Mouse (Mus musculus): ENCODE measurements at regions not wholly inside any gene's neighbourhood (a gene's known extent, or its start where the extent isn't known, plus 50 kb on each side); places are given as distances from the start of the nearest gene placed in this dataset.

DNA sequence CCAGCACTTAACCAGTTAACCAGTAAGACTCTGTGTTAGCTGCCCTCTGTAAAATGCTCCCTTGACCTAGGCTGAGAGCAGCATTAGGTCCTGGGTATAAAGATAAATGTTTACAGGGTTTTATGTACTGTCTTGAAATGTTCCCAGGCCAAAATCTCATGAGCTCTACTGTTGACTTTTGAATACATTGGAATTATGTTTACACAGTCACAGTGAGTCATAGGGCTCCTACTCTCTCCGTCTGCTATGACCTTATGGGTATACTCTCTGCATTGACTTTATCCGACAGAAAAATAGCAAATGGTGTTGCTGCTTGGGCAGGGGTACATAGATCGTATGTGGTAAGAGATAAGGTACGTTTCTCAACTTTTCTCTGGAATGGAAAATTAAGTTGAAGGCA, 596.8 kb upstream of the Zeb2 start:
- Histone ChIP-seq H3K36me3 (replicated peaks) (no peaks in the 10 kb centered on the region), H3K9me3 (no peaks in the 10 kb centered on the region), H3K27ac (replicated peaks) (no peak overlapping the region), H3K27me3 (replicated peaks; ENCODE audit: low read depth, poor library complexity, severe bottlenecking) (no peaks in the 10 kb centered on the region), H3K4me1 (no peaks in the 10 kb centered on the region), H3K4me3 (no peak overlapping the region)
- 89% methylated on average over 4 of the region's 4 CpGs for WGBS
- no peak for DNase-seq (ENCODE audit: low spot score)

DNA sequence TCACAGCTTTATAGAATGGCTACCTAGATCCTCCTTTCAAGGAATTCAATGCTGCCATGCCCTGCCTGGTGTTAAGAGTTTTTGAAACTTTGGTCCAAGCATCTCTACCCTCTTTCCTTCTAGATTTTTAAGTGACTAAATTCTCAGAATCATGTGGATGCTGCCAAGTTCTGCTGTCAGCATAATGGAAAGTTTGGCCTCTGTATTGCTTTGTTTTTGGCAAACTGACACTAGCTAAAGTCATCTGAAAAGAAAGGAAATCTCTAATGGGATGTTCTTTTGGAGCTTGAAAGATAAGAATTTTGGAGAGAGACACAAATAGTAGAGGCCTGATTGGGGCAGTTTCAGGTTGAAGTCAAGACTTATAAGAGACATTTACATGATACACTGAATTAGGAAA, 589.8 kb upstream of the Zeb2 start:
- H3K27me3 ChIP-seq (replicated peaks; ENCODE audit: low read depth, poor library complexity, severe bottlenecking) = no peaks in the 10 kb centered on the region
- no peak overlapping the region for H3K27ac ChIP-seq (replicated peaks)
- no peaks in the 10 kb centered on the region for H3K9me3 ChIP-seq
- H3K36me3 ChIP-seq (replicated peaks) = no peaks in the 10 kb centered on the region
- H3K4me3 ChIP-seq = no peak overlapping the region
- no peak for DNase-seq (ENCODE audit: low spot score)
- peaks cover 8% of the 10 kb centered on the region for H3K4me1 ChIP-seq

DNA sequence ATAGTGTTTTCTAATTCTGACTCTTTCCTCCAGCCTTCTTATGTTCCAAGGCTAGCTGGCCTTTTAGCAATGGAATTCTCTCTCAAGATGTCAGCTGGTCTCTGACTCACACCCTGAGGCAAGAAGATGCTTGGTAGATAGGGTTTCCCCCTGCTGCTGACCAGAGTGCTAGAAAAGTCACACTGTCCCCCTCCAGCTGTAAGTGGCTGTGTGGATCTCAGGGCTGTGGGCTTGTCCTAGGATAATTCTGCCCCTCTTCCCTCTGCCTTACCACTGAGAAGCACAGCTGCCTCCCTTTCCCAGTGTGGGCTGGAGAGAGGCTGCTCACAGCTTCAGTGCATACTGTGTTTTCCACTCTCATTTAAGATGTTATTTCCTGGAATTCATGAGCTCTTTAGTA, 585.3 kb upstream of the Zeb2 start:
- Histone ChIP-seq H3K36me3 (replicated peaks) (no peaks in the 10 kb centered on the region), H3K9me3 (no peaks in the 10 kb centered on the region), H3K27ac (replicated peaks) (0 out of 2 replicates have a peak overlapping the region, but pooled peaks have one; percentile 19), H3K4me1 (peaks cover 14% of the 10 kb centered on the region), H3K27me3 (replicated peaks; ENCODE audit: low read depth, poor library complexity, severe bottlenecking) (no peaks in the 10 kb centered on the region), H3K4me3 (no peak overlapping the region)
- DNase-seq (ENCODE audit: low spot score) = peak; percentile 23

GRCm38 (mm10) chr2:45700578-45700977, 583.4 kb upstream of the Zeb2 start:
- Histone ChIP-seq H3K9me3 (no peaks in the 10 kb centered on the region), H3K4me1 (peaks cover 14% of the 10 kb centered on the region), H3K27ac (replicated peaks) (no peak overlapping the region), H3K27me3 (replicated peaks; ENCODE audit: low read depth, poor library complexity, severe bottlenecking) (no peaks in the 10 kb centered on the region), H3K36me3 (replicated peaks) (no peaks in the 10 kb centered on the region), H3K4me3 (no peak overlapping the region)
- WGBS = 95% methylated on average over 1 of the region's 1 CpGs
- no peak for DNase-seq (ENCODE audit: low spot score)

- Histone ChIP-seq H3K36me3 (replicated peaks) (no peaks in the 10 kb centered on the region), H3K9me3 (no peaks in the 10 kb centered on the region), H3K27me3 (replicated peaks; ENCODE audit: low read depth, poor library complexity, severe bottlenecking) (no peaks in the 10 kb centered on the region), H3K4me1 (0 out of 2 replicates have a peak, but pooled peaks cover 4% of the 10 kb centered on the region), H3K27ac (replicated peaks) (no peak overlapping the region), H3K4me3 (no peak overlapping the region)
- no peak for DNase-seq (ENCODE audit: low spot score)
- 66% methylated on average over 8 of the region's 8 CpGs for WGBS
Measured at GRCm38 (mm10) chr2:45693291-45694020, 576.3 kb upstream of the Zeb2 start.

DNA sequence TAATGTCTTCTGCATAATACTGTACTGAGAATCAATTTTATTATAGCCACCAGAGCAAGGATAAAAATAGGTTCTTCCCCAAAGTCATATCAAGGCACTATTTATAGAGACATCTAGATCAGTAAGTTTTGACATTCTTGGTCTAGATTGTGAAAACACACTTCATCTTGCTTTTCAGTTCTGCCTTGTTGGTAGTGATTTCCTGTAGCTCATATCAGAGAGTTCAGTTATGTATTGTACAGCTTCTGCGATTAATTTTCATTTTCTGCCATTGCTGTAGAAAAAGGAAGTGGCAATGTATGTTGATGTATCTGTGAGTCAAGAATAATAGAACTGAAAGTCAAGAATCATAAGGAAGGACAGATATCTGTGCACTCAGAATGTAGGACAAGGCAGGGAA, 575.6 kb upstream of the Zeb2 start:
- Histone ChIP-seq H3K27ac (replicated peaks) (no peak overlapping the region), H3K4me3 (no peak overlapping the region), H3K9me3 (no peaks in the 10 kb centered on the region), H3K27me3 (replicated peaks; ENCODE audit: low read depth, poor library complexity, severe bottlenecking) (no peaks in the 10 kb centered on the region), H3K36me3 (replicated peaks) (no peaks in the 10 kb centered on the region), H3K4me1 (0 out of 2 replicates have a peak, but pooled peaks cover 4% of the 10 kb centered on the region)
- 89% methylated on average over 1 of the region's 1 CpGs for WGBS
- DNase-seq (ENCODE audit: low spot score) = no peak

- 89% methylated on average over 1 of the region's 1 CpGs for WGBS
- H3K27me3 ChIP-seq (replicated peaks; ENCODE audit: low read depth, poor library complexity, severe bottlenecking) = no peaks in the 10 kb centered on the region
Measured at GRCm38 (mm10) chr2:45688996-45689395, 571.8 kb upstream of the Zeb2 start.

DNA sequence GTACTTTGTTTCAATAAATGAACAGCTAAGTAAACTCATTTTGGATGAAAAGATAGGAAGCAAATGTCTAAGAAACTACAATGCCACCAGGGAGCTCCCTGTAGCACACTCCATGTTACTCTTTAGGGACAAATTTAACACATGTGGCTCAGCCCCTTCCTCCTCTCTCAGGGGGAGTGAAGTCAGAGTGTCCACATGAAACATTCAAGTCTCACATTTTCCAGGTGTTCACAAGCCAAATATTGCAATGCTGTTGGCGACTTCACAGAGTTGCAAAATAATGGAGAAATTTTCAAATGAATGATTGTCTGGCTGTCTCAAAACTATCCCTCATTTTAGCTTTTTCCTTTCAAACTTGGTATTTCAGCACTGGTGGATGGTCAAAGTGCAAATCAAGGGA, 564.1 kb upstream of the Zeb2 start:
- Histone ChIP-seq H3K36me3 (replicated peaks) (no peaks in the 10 kb centered on the region), H3K27ac (replicated peaks) (no peak overlapping the region), H3K9me3 (no peaks in the 10 kb centered on the region), H3K27me3 (replicated peaks; ENCODE audit: low read depth, poor library complexity, severe bottlenecking) (no peaks in the 10 kb centered on the region), H3K4me1 (peaks cover 7% of the 10 kb centered on the region), H3K4me3 (no peak overlapping the region)
- 83% methylated on average over 1 of the region's 1 CpGs for WGBS
- no peak for DNase-seq (ENCODE audit: low spot score)

More at GRCm38 (mm10) chr2:45688996-45689395, 571.8 kb upstream of the Zeb2 start:
- Histone ChIP-seq H3K36me3 (replicated peaks) (no peaks in the 10 kb centered on the region), H3K27ac (replicated peaks) (no peak overlapping the region), H3K9me3 (no peaks in the 10 kb centered on the region), H3K4me3 (no peak overlapping the region), H3K4me1 (0 out of 2 replicates have a peak, but pooled peaks cover 4% of the 10 kb centered on the region)
- no peak for DNase-seq (ENCODE audit: low spot score)

GRCm38 (mm10) chr2:45679101-45679895, 562.1 kb upstream of the Zeb2 start:
- no peaks in the 10 kb centered on the region for H3K9me3 ChIP-seq
- H3K27me3 ChIP-seq (replicated peaks; ENCODE audit: low read depth, poor library complexity, severe bottlenecking) = no peaks in the 10 kb centered on the region
- H3K36me3 ChIP-seq (replicated peaks) = no peaks in the 10 kb centered on the region
- no peak overlapping the region for H3K4me3 ChIP-seq
- 77% methylated on average over 10 of the region's 10 CpGs for WGBS
- peaks cover 7% of the 10 kb centered on the region for H3K4me1 ChIP-seq
- DNase-seq (ENCODE audit: low spot score) = no peak
- no peak overlapping the region for H3K27ac ChIP-seq (replicated peaks)

DNA sequence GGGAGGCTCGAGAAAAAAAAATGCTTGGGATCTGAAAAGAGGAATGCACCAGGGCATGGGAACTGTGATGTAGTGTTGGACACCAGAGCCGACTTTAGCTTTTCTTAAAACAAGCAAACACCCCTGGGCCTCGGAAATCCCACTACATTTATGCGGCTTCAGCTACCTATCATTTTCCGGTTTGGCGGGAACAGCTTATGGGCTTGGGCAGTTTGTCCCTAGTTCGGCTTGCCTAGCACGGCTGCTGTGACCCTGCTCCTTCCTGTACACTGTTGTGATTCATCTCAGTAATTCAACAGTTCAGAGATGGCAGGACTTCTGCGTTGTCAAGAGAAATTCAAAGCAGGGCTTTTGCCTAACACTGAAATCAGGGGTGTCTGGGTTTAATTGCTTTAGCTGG, 561.5 kb upstream of the Zeb2 start:
- H3K27ac ChIP-seq (replicated peaks) = no peak overlapping the region
- no peak overlapping the region for H3K4me3 ChIP-seq
- H3K36me3 ChIP-seq (replicated peaks) = no peaks in the 10 kb centered on the region
- WGBS = 58% methylated on average over 9 of the region's 9 CpGs
- no peaks in the 10 kb centered on the region for H3K27me3 ChIP-seq (replicated peaks; ENCODE audit: low read depth, poor library complexity, severe bottlenecking)
- DNase-seq (ENCODE audit: low spot score) = peak; percentile 25
- H3K4me1 ChIP-seq = peaks cover 7% of the 10 kb centered on the region
- H3K9me3 ChIP-seq = no peaks in the 10 kb centered on the region

DNA sequence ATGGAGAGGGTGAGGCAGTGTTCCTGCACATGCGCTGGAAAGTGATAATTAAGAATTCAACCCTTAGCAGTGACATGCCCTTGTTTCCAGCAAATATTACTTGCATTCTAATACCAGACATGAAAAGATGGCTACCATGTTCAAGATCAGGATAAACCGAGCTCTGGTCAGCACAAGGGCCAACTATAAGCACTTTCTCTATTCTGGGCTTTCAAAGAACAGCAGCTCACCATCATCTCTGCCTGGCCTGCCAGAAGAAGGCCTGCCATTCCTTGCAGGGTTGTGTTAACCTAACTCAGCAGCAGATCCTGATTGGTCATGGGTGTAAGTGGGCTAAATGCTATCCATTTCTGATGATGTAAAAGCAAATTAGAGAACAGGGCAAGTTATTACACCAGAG, 558.6 kb upstream of the Zeb2 start:
- no peak overlapping the region for H3K4me3 ChIP-seq
- 86% methylated on average over 2 of the region's 2 CpGs for WGBS
- no peak overlapping the region for H3K27ac ChIP-seq (replicated peaks)
- H3K36me3 ChIP-seq (replicated peaks) = no peaks in the 10 kb centered on the region
- no peaks in the 10 kb centered on the region for H3K27me3 ChIP-seq (replicated peaks; ENCODE audit: low read depth, poor library complexity, severe bottlenecking)
- DNase-seq (ENCODE audit: low spot score) = no peak
- H3K4me1 ChIP-seq = peaks cover 7% of the 10 kb centered on the region
- H3K9me3 ChIP-seq = no peaks in the 10 kb centered on the region

DNA sequence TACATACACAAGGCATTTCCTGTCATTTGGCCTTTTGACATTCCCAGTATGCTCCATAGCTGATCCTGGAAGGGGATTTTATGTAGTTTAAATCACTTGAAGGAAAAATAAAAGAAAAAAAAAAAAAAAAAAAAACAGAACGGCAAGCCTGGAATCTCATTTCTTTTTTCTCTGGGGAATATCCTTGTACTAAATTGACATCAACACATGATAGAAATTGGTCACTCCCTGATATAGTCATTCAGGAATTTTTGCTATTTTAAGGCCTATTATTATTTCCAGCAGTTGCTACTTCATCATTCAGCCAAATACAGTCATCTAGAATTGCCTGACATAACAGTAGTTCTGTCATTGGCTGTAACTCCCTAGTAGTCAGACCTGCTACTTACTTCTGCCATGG, 538.8 kb upstream of the Zeb2 start:
- DNase-seq (ENCODE audit: low spot score) = no peak
- H3K36me3 ChIP-seq (replicated peaks) = no peaks in the 10 kb centered on the region
- WGBS = 53% methylated on average over 1 of the region's 1 CpGs
- 0 out of 2 replicates have a peak, but pooled peaks cover 3% of the 10 kb centered on the region for H3K4me1 ChIP-seq
- no peaks in the 10 kb centered on the region for H3K9me3 ChIP-seq
- H3K27ac ChIP-seq (replicated peaks) = no peak overlapping the region
- no peaks in the 10 kb centered on the region for H3K27me3 ChIP-seq (replicated peaks; ENCODE audit: low read depth, poor library complexity, severe bottlenecking)
- no peak overlapping the region for H3K4me3 ChIP-seq

DNA sequence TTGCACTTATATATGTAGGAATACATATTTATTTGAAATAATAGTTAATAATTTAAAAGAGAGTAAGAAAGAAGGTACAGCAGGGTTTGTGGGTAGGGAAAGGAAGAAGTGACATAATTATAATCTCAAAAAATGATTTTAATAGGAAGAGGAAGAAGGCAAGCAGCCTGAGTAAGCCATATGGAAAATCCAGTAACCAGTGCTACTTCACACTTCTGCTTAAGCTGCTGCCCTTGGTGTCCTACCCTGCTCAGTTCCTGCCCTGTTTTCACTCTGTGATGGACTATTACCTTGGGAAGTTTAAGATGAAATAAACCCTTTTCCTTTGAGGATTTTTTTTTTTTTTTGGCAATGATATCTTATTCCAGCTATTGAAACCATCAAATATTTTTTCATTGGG, 537.5 kb upstream of the Zeb2 start:
- H3K27me3 ChIP-seq (replicated peaks; ENCODE audit: low read depth, poor library complexity, severe bottlenecking) = no peaks in the 10 kb centered on the region
- H3K4me3 ChIP-seq = no peak overlapping the region
- 0 out of 2 replicates have a peak, but pooled peaks cover 3% of the 10 kb centered on the region for H3K4me1 ChIP-seq
- no peaks in the 10 kb centered on the region for H3K9me3 ChIP-seq
- no peaks in the 10 kb centered on the region for H3K36me3 ChIP-seq (replicated peaks)
- H3K27ac ChIP-seq (replicated peaks) = no peak overlapping the region
- DNase-seq (ENCODE audit: low spot score) = no peak

Measured in embryonic facial prominence, embryonic 10.5 days (tissue).